17 mouse cellular contexts compared by ENCODE assay signal in the genomic region with DNA sequence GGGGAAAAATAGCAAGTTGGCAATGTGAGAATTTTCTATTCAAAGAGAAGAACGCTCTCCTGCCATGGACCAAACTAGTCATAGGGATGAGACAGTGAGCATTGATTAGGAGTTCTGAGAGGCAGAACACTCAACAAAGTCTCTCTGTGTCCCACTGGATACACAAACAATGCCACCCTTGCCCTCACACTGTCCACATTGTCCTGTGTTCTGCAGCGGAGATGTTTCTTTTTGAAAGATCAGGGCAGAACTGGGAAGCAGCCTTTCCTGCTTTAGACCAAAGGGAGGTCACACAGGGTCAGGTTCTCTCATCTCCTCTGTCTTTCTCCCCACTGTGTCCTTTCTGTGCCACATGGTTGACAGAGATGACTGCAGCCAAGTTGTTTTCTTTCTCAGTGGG. TPM values are rescaled to one million over a fixed set of nuclear protein-coding genes. Genes with fewer than 3 reads are reported as not detected.
DNase-seq lines count a peak whose midpoint lies in the region.
"Had no signal": no experiment of that assay in that cellular context is flagged by ENCODE, and none has a peak within 500 bp of the region (broad histone marks: within the 10 kb centered on the region; RNA-seq: fewer than 3 reads in every experiment).

No protein-coding gene starts in this region.

- DNase-seq in cerebellum, adult 9-11 months: peak; percentile 30
- DNase-seq in cerebellum, postnatal 25 days: no peak
- DNase-seq in layer of hippocampus, adult 8-10 months (ENCODE audit: low spot score in 2 of 2): peak; percentile 44 to 69
- DNase-seq in layer of hippocampus, postnatal 25 days (ENCODE audit: extremely low spot score in 1 of 2, low spot score in 1 of 2): no peak
- peak; percentile 34 for DNase-seq in Muller cell, postnatal 12 days (ENCODE audit: inconsistent ontology term)
- peak; percentile 29 for DNase-seq in embryo, embryonic 10.5 days (ENCODE audit: low spot score)
- no peak for DNase-seq in heart, postnatal 4 days
- no peak for DNase-seq in lung, postnatal 14 days
- DNase-seq: cerebellum, postnatal 14 days; forebrain, postnatal 0 days; gastrocnemius, postnatal 36 days; heart, adult 2 months; heart, postnatal 36 days; kidney, adult 8-10 months; kidney, postnatal 14 days; retina, postnatal 1 day; right cerebral cortex, postnatal 4 days had no signal

RNA-seq across cellular contexts. Expression of gene Kctd3, which starts 7.7 kb away (rescaled TPM):
- total RNA-seq in layer of hippocampus, adult 8-10 months (2022): 10 to 100 TPM; 71.9 to 99.6 (median 91.4) TPM
- total RNA-seq in layer of hippocampus, postnatal 25 days (2021): 10 to 100 TPM; 90.2 to 99.9 TPM
- 10 to 100 TPM; 34.9 to 41.4 TPM for total RNA-seq in heart, postnatal 4 days (2021)

Comparison
In these comparisons a context has a peak if more than half of its experiments do, and no peak if none do; other contexts are left out.
1. DNase-seq: peak in cerebellum, adult 9-11 months (single experiment), layer of hippocampus, adult 8-10 months (2 of 2), Muller cell, postnatal 12 days (single experiment) and embryo, embryonic 10.5 days (single experiment); none in cerebellum, postnatal 25 days (0 of 2), layer of hippocampus, postnatal 25 days (0 of 2), heart, postnatal 4 days (single experiment) and lung, postnatal 14 days (single experiment).